Comparison of ENCODE assay signal across 29 mouse cellular contexts in the genomic region with DNA sequence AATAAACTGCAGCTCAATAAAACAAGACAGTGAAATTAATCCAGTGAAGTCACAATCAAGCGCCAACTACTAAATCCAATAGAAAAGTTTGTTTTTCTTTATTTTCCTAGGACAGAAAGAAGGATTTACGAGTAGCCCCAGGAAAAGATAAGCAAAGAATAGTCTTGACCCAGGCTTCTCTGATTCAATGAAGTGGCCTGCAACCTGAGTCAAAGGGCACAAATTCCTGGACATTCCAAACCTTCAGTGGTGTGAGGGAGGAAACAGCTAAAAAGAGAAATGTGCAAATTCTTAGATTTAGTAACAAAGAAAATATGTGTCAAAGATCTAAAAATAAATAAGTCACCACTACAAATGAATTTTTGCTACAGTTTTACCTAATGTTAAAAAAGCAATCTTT. TPM values are rescaled to one million over a fixed set of nuclear protein-coding genes. Genes with fewer than 3 reads are reported as not detected.
DNase-seq lines count a peak whose midpoint lies in the region; ATAC-seq lines count a peak whose summit lies in the region.
"Had no signal": no experiment of that assay in that cellular context is flagged by ENCODE, and none has a peak within 500 bp of the region (broad histone marks: within the 10 kb centered on the region; RNA-seq: fewer than 3 reads in every experiment).

No protein-coding gene starts in this region.

- no peaks in the 10 kb centered on the region for H3K27me3 ChIP-seq in midbrain, embryonic 10.5 days (ENCODE audit: low read depth, poor library complexity, severe bottlenecking)
- H3K27me3 ChIP-seq in midbrain, embryonic 15.5 days (replicated peaks), result no peaks in the 10 kb centered on the region
- no peaks in the 10 kb centered on the region for H3K27me3 ChIP-seq in forebrain, embryonic 15.5 days
- H3K27me3 ChIP-seq: CH12.LX; embryonic facial prominence, embryonic 13.5 days; embryonic facial prominence, embryonic 15.5 days; forebrain, embryonic 12.5 days had no signal

- no peak overlapping the region for H3K4me2 ChIP-seq in midbrain, embryonic 15.5 days
- H3K4me2 ChIP-seq in forebrain, embryonic 15.5 days (replicated peaks), result no peak overlapping the region
- H3K4me2 ChIP-seq: embryonic facial prominence, embryonic 13.5 days; embryonic facial prominence, embryonic 15.5 days; forebrain, embryonic 12.5 days had no signal

- DNase-seq in midbrain, embryonic 10.5 days (ENCODE audit: low spot score), result no peak
- peak; percentile 59 for DNase-seq in embryo, embryonic 10 days (ENCODE audit: low spot score)
- peak; percentile 31 for DNase-seq in embryo, embryonic 11 days
- DNase-seq in mesoderm, embryonic 11.5 days (ENCODE audit: low read depth, low spot score), result peak; percentile 50
- DNase-seq in cerebellum, adult 8-10 months, result no peak
- no peak for DNase-seq in kidney, adult 9 months
- DNase-seq: adrenal gland, adult 8-10 months; adrenal gland, postnatal 14 days; adrenal gland, postnatal 36 days; B cell, adult 2 months; cerebellum, adult 11-12 months; cerebellum, adult 2 months; cerebellum, adult 9-11 months; cerebellum, postnatal 14 days; cerebellum, postnatal 36 days; forebrain, postnatal 0 days had no signal

- H3K9ac ChIP-seq in midbrain, embryonic 15.5 days, result no peak overlapping the region
- H3K9ac ChIP-seq in forebrain, embryonic 15.5 days (replicated peaks), result no peak overlapping the region
- H3K9ac ChIP-seq: embryonic facial prominence, embryonic 13.5 days; embryonic facial prominence, embryonic 15.5 days; forebrain, embryonic 12.5 days; forebrain, postnatal 0 days had no signal

- WGBS in midbrain, embryonic 10.5 days, result 11% methylated on average over 2 of the region's 2 CpGs
- 41% methylated on average over 2 of the region's 2 CpGs for WGBS in midbrain, embryonic 15.5 days
- 43% methylated on average over 2 of the region's 2 CpGs for WGBS in forebrain, embryonic 15.5 days

- H3K4me3 ChIP-seq in midbrain, embryonic 10.5 days, result no peak overlapping the region
- H3K4me3 ChIP-seq in midbrain, embryonic 15.5 days, result no peak overlapping the region
- no peak overlapping the region for H3K4me3 ChIP-seq in forebrain, embryonic 15.5 days
- H3K4me3 ChIP-seq: embryonic facial prominence, embryonic 13.5 days; embryonic facial prominence, embryonic 15.5 days; erythroblast, embryonic 14.5 days; forebrain, embryonic 10.5 days; forebrain, embryonic 12.5 days had no signal

- H3K4me1 ChIP-seq in midbrain, embryonic 10.5 days, result peaks cover 49% of the 10 kb centered on the region
- no peaks in the 10 kb centered on the region for H3K4me1 ChIP-seq in midbrain, embryonic 15.5 days
- no peaks in the 10 kb centered on the region for H3K4me1 ChIP-seq in forebrain, embryonic 15.5 days
- H3K4me1 ChIP-seq: embryonic facial prominence, embryonic 13.5 days; embryonic facial prominence, embryonic 15.5 days had no signal

- no peaks in the 10 kb centered on the region for H3K9me3 ChIP-seq in midbrain, embryonic 10.5 days (replicated peaks)
- no peaks in the 10 kb centered on the region for H3K9me3 ChIP-seq in midbrain, embryonic 15.5 days
- no peaks in the 10 kb centered on the region for H3K9me3 ChIP-seq in forebrain, embryonic 15.5 days
- H3K9me3 ChIP-seq: embryonic facial prominence, embryonic 13.5 days; embryonic facial prominence, embryonic 15.5 days; forebrain, embryonic 10.5 days; forebrain, embryonic 12.5 days; G1E had no signal

- ATAC-seq in midbrain, embryonic 15.5 days (replicated peaks), result no peak
- no peak for ATAC-seq in forebrain, embryonic 15.5 days (replicated peaks)
- ATAC-seq: activated CD4-positive, CD25-positive, alpha-beta regulatory T cell, adult 4 months; CD4-positive, CD25-positive, alpha-beta regulatory T cell, adult 4 months; forebrain, embryonic 14.5 days; forebrain, postnatal 0 days; Patski had no signal

- H3K36me3 ChIP-seq in midbrain, embryonic 10.5 days, result peaks cover 9% of the 10 kb centered on the region
- no peaks in the 10 kb centered on the region for H3K36me3 ChIP-seq in midbrain, embryonic 15.5 days (replicated peaks)
- no peaks in the 10 kb centered on the region for H3K36me3 ChIP-seq in forebrain, embryonic 15.5 days
- H3K36me3 ChIP-seq: embryonic facial prominence, embryonic 13.5 days; embryonic facial prominence, embryonic 15.5 days; forebrain, embryonic 12.5 days had no signal

- peak overlapping the region; percentile 49; the same call in 1 of the 2 replicates for H3K27ac ChIP-seq in midbrain, embryonic 10.5 days (replicated peaks)
- H3K27ac ChIP-seq in midbrain, embryonic 15.5 days, result no peak overlapping the region
- no peak overlapping the region for H3K27ac ChIP-seq in forebrain, embryonic 15.5 days (replicated peaks)
- H3K27ac ChIP-seq: embryonic facial prominence, embryonic 13.5 days; embryonic facial prominence, embryonic 15.5 days; forebrain, embryonic 10.5 days; forebrain, embryonic 12.5 days had no signal

RNA-seq across cellular contexts. Expression of a gene that starts 27.6 kb away (rescaled TPM):
- polyA plus RNA-seq in midbrain, embryonic 10.5 days (2016; fragmentation: Nextera tagmentation; extraction: Ambion mirVana), result 37.9 and 52.7 TPM in 2 replicates
- polyA plus RNA-seq in midbrain, embryonic 15.5 days (2015; fragmentation: Nextera tagmentation; extraction: Ambion mirVana), result 8.7 and 9.0 TPM in 2 replicates
- 4.0 and 5.0 TPM in 2 replicates for polyA plus RNA-seq in forebrain, embryonic 15.5 days (2015; fragmentation: Nextera tagmentation; extraction: Ambion mirVana)
- polyA plus RNA-seq: CD4-positive, CD25-positive, alpha-beta regulatory T cell, adult 4 months; Patski had no signal

Comparison
In these comparisons a context has a peak if more than half of its experiments do, and no peak if none do; other contexts are left out.
1. DNase-seq: peak in embryo, embryonic 10 days (single experiment), embryo, embryonic 11 days (single experiment) and mesoderm, embryonic 11.5 days (single experiment); none in midbrain, embryonic 10.5 days (single experiment), cerebellum, adult 8-10 months (single experiment) and kidney, adult 9 months (single experiment).